Mouse (Mus musculus): ENCODE measurements at regions not wholly inside any gene's neighbourhood (a gene's known extent, or its start where the extent isn't known, plus 50 kb on each side); places are given as distances from the start of the nearest gene placed in this dataset.

DNA sequence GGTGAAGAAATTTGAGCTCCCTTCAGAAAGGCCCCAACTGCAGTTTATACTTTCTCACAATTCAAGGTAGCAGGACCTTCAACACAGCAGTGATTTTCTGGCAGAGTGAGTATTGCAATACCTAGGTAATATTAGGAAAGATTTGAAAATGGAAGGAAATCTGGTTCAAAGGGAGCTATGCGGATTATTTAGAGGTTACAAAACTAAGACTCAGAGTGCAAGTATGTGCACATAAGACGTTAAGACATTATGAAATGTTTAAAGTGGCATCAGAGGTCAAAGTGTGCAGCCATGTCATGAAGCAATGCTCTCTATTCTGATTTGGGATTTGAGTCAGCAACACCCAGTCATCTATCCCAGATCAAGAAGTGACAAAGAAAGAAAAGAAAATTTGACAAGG is 164.6 kb downstream of the Ptn start:
- TF ChIP-seq CTCF (IDR thresholded peaks at IDR 0.05; ENCODE audit: borderline replicate concordance, extremely low read depth, insufficient read depth, insufficient read length) = no peak
- no peak for TF ChIP-seq POLR2A (IDR thresholded peaks at IDR 0.05; ENCODE audit: borderline replicate concordance, extremely low read depth, insufficient read depth, insufficient read length, poor library complexity, severe bottlenecking)
- DNase-seq (ENCODE audit: low read depth) = no peak

DNA sequence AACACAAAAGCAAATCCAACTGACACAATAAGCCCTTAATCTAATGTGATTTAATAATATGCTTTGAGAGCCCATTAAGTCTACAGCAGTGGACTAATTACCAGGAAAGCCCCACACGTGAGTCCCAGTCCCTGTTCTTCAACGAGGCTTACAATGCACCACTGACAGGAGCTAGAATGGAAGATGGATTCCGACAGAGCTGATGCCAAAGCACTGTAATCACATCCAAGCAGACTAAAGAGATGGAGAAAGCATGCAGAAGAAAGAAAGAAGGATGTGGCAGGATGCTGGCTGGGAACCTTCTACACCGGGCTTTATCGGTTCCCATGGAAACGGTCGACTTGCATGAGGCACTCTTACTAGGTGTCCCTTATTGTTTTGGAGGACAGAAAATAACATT is 165.1 kb downstream of the Ptn start:
- peak; percentile 98 for DNase-seq (ENCODE audit: low read depth)
- TF ChIP-seq POLR2A (IDR thresholded peaks at IDR 0.05; ENCODE audit: borderline replicate concordance, extremely low read depth, insufficient read depth, insufficient read length, poor library complexity, severe bottlenecking) = no peak
- TF ChIP-seq CTCF (IDR thresholded peaks at IDR 0.05; ENCODE audit: borderline replicate concordance, extremely low read depth, insufficient read depth, insufficient read length) = no peak

DNA sequence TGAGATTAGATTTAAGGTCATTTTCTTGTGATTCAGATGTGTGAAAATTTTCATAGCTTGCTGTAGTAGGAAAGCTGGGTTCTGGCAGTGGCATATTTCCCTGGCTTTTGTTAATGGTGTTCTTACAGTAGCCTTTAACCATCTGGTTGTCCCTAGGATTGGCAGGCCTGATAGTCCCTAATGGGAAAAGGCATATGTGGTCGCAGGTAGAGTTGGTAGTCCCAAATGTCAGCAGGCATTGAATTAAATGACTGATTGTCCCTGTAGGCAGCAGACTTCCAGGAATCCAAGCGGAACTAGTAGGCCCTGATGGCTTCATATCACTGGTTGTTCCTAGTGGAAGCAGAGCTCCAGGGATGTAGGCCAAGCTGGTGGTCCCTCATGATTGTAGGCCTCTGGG is 173.0 kb downstream of the Ptn start:
- TF ChIP-seq POLR2A (IDR thresholded peaks at IDR 0.05; ENCODE audit: borderline replicate concordance, extremely low read depth, insufficient read depth, insufficient read length, poor library complexity, severe bottlenecking) (no peak), CTCF (IDR thresholded peaks at IDR 0.05; ENCODE audit: borderline replicate concordance, extremely low read depth, insufficient read depth, insufficient read length) (no peak)

DNA sequence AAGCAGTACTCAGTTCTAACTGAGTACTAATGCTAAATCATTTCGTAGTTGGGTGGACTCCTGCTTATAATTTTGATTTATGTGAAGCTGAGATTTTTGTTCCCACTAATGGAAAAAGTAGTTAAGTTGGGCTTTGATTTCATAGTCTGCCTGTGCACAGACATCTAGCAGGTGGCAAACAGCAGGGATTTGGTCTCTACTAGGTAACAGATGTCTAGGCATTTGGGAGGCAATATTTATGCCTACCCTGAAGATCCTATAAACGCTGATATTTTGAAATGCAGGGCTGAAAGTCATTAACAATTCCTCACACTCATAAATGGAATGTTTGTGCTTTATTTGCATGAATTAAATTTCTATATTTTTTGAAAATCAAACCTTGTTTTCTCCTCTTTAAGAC is 182.4 kb downstream of the Ptn start:
- TF ChIP-seq POLR2A (IDR thresholded peaks at IDR 0.05; ENCODE audit: borderline replicate concordance, extremely low read depth, insufficient read depth, insufficient read length, poor library complexity, severe bottlenecking) (no peak), CTCF (IDR thresholded peaks at IDR 0.05; ENCODE audit: borderline replicate concordance, extremely low read depth, insufficient read depth, insufficient read length) (no peak)
- peak; percentile 63 for DNase-seq (ENCODE audit: low read depth)

More for the DNA sequence above, 173.0 kb downstream of the Ptn start:
- DNase-seq (ENCODE audit: low read depth) = no peak

DNA sequence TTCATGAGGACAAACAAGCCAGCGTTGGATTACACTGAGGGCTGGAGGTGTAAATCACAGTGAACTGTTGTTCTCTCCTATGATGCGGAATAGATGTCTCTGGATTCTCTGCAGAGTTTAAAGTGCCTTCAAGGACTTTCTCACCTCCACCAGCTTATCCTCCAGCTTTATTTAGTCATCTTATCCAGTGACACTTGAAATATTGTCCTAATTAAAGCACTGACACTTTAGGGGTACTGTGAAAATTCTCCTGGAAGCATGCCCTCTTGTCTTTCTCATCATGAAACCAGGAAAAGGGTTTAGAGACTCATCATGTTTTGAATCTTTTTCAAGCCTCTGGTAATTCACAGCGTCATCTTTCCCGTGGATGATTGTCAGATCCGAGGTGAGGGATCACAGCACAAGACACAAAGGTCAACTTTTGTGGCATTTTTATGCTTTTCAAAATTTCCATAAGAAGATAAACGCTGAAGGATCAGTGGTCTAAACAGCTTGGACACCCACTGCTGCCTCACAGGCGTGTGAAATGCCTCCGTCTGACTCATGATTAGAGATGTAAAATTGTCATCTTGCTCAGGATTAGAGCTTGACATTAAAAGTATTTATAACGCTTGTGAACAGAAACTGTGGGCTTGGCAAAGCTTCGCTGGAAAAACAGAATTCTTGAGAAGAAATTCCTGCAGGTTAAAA is 201.6 kb downstream of the Ptn start:
- TF ChIP-seq CTCF (IDR thresholded peaks at IDR 0.05; ENCODE audit: borderline replicate concordance, extremely low read depth, insufficient read depth, insufficient read length) (no peak), POLR2A (IDR thresholded peaks at IDR 0.05; ENCODE audit: borderline replicate concordance, extremely low read depth, insufficient read depth, insufficient read length, poor library complexity, severe bottlenecking) (no peak)
- DNase-seq (ENCODE audit: low read depth) = peak; percentile 60

DNA sequence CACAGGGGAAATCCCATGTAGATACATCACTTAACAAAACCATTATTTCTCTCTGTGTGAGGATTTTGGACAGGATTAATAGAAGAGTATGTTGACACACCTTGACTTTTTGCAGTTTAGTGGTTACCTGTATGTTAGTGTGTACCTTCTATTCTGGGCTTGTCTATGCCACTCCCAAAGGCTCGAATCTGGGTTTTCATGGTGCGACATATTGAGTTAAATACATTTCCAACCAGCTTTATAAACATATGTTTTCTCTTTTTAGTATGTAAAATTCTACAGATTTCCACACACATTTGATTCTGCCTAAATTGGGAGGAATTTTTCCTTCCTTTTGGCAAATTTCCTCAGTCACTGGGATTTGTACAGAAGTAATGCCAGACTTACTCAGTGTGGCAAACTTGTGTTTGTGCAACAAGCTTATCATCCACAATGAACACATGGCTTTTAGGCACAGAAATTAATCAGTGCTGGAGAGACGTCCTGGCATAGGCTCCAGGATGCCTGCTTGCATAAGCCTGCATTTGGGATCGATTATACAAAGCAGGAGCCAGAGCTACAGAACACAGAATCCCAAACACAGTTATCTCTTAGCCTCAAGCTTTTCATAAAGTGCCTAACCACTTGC is 204.3 kb downstream of the Ptn start:
- no peak for TF ChIP-seq POLR2A (IDR thresholded peaks at IDR 0.05; ENCODE audit: borderline replicate concordance, extremely low read depth, insufficient read depth, insufficient read length, poor library complexity, severe bottlenecking)
- TF ChIP-seq CTCF (IDR thresholded peaks at IDR 0.05; ENCODE audit: borderline replicate concordance, extremely low read depth, insufficient read depth, insufficient read length) = no peak
- DNase-seq (ENCODE audit: low read depth) = peak; percentile 86

DNA sequence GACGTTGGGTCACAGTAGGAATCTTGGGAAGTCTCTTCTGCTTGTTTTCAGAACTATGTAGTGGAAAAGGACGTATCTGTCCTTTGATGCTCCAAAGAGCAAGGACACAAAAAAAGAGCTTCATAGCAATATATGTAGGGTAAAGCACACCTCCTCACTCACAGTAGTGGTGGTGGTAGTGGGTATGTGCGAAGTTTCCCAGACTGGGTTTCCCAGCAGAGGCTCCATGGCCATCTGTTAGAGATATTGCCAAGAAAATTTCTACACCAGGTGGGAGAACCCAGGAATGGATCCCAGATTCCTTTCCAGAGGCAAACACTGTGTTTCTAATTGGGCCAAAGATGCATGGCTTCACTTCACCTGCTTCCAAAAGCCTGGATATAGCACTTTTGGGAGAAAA is 205.2 kb downstream of the Ptn start:
- no peak for TF ChIP-seq POLR2A (IDR thresholded peaks at IDR 0.05; ENCODE audit: borderline replicate concordance, extremely low read depth, insufficient read depth, insufficient read length, poor library complexity, severe bottlenecking)
- no peak for TF ChIP-seq CTCF (IDR thresholded peaks at IDR 0.05; ENCODE audit: borderline replicate concordance, extremely low read depth, insufficient read depth, insufficient read length)
- peak; percentile 23 for DNase-seq (ENCODE audit: low read depth)

DNA sequence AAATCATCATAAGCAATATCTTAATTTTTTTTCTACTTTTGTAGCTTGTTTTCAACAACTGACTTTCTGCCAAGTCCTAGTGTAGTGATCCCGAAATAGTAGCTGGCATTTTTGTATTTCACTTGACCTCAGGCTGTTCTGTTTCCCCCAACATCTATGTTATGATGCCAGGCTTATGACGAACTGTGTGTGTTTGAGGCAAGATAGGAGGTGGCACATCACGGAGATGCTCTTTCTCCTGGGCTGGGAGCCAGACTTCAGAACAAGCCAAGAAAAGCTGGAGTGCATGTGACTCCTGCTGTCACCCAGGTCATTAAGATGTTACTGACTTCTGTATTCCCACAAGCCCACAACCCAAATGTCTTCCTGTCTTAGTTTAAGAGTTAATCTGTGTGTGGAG is 208.7 kb downstream of the Chrm2 start:
- no peak for TF ChIP-seq CTCF (IDR thresholded peaks at IDR 0.05; ENCODE audit: borderline replicate concordance, extremely low read depth, insufficient read depth, insufficient read length)
- TF ChIP-seq POLR2A (IDR thresholded peaks at IDR 0.05; ENCODE audit: borderline replicate concordance, extremely low read depth, insufficient read depth, insufficient read length, poor library complexity, severe bottlenecking) = no peak
- DNase-seq (ENCODE audit: low read depth) = peak; percentile 68

DNA sequence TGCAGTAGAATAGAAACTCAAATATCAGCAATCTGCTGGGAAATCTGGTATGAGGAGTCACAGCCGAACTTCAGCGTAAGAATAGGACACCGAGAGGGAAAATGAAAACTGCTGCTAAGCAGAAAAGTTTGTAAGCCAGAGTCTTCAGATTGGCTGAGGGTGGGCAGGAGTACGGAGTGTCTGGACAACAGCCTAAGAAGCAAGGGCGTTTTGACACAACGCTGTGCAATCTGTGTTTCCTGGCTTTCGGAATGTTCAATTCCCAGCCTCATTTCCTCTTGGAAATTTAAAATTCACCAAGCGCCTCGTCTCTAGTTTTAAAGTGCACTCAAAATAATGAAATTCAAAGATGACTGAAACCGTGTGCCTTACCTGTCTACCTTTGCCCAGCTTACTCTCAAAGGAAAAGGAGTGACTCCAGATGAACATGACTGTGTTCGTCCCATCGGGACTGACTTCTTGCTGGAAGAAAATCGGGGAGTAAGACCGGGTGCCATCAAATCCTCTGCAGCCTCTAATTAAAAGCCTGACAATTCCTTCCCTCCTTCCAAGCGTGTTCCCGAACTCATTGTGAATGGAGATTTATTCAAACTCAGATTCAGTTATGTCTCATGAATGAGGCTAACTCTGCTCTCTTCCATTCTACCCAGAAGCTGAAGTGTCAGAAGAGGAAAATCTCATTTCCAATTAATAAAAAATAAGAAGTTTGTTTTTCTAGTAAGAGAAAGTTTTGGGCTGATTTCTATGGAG is 203.2 kb downstream of the Chrm2 start:
- peak; percentile 69 for DNase-seq (ENCODE audit: low read depth)
- TF ChIP-seq POLR2A (IDR thresholded peaks at IDR 0.05; ENCODE audit: borderline replicate concordance, extremely low read depth, insufficient read depth, insufficient read length, poor library complexity, severe bottlenecking) (no peak), CTCF (IDR thresholded peaks at IDR 0.05; ENCODE audit: borderline replicate concordance, extremely low read depth, insufficient read depth, insufficient read length) (no peak)

DNA sequence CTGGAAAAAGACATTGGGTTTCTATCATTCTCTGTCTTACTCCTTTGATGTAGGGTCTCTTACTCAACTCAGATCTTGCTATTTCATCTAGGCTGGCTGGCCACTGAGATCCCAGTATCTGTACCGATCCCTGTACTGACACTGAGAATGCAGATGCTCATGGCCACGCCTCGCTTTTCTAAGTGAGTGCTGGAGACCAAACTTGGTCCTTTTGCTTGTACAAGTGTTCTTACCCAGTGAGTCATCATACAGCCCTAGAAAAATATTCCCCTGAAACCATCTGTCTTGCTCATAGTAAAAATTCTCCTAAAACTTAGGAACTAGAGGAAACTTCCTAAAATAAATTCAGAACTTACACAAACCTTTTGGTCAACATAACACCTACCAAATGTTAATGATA is 193.2 kb downstream of the Chrm2 start:
- no peak for TF ChIP-seq POLR2A (IDR thresholded peaks at IDR 0.05; ENCODE audit: borderline replicate concordance, extremely low read depth, insufficient read depth, insufficient read length, poor library complexity, severe bottlenecking)
- no peak for TF ChIP-seq CTCF (IDR thresholded peaks at IDR 0.05; ENCODE audit: borderline replicate concordance, extremely low read depth, insufficient read depth, insufficient read length)
- no peak for DNase-seq (ENCODE audit: low read depth)

Data from brain, embryonic 14.5 days (tissue).